Mouse (Mus musculus) neural tube, embryonic 11.5 days (tissue): ENCODE data around the gene Agfg1. TPM values are rescaled to one million over a fixed set of nuclear protein-coding genes. Genes with fewer than 3 reads are reported as not detected.

Source experiments
- ATAC-seq: fragments of 200-750 bp; cut with Nextera tagmentation; 2 replicates; pipeline ENCODE4 v1.8.0; 2017; ENCODE audit warnings: moderate number of reproducible peaks, mild to moderate bottlenecking, moderate TSS enrichment, moderate library complexity; ENCODE audit not compliant: insufficient read depth, low FRiP score, low TSS enrichment
- DNase-seq: peaks from one replicate; pipeline ENCODE4 v3.0.0-alpha.2; 2015; ENCODE audit warnings: low spot score
- H3K27ac ChIP-seq: fragments of 300-500 bp; sonication (generic); 2 replicates; pipeline ENCODE4 v1.5.1; 2014; ENCODE audit warnings: low read depth, mild to moderate bottlenecking, low read length
- H3K27me3 ChIP-seq: fragments of 300-500 bp; sonication (generic); 2 replicates; pipeline ENCODE4 v1.6.1; 2014; ENCODE audit warnings: mild to moderate bottlenecking, low read length, mixed read lengths; ENCODE audit not compliant: control insufficient read depth, insufficient read depth
- H3K36me3 ChIP-seq: fragments of 300-500 bp; sonication (generic); 2 replicates; pipeline ENCODE4 v1.6.1; 2014; ENCODE audit warnings: mild to moderate bottlenecking, low read length, moderate library complexity, mixed read lengths; ENCODE audit not compliant: control insufficient read depth, insufficient read depth
- H3K4me1 ChIP-seq: fragments of 300-500 bp; sonication (generic); 2 replicates; pipeline ENCODE4 v1.6.1; 2014; ENCODE audit warnings: low read length, mixed read lengths; ENCODE audit not compliant: control insufficient read depth, insufficient read depth
- H3K4me2 ChIP-seq: fragments of 300-500 bp; sonication (generic); 2 replicates; pipeline ENCODE4 v1.6.1; 2014; ENCODE audit warnings: low read depth, mild to moderate bottlenecking, moderate library complexity
- H3K4me3 ChIP-seq: fragments of 300-500 bp; sonication (generic); 2 replicates; pipeline ENCODE4 v1.5.1; 2014; ENCODE audit warnings: low read depth, low read length
- H3K9ac ChIP-seq: fragments of 300-500 bp; sonication (generic); 2 replicates; pipeline ENCODE4 v1.6.1; 2014; ENCODE audit warnings: mild to moderate bottlenecking, low read length
- H3K9me3 ChIP-seq: fragments of 300-500 bp; sonication (generic); 2 replicates; pipeline ENCODE4 v1.6.1; 2016; ENCODE audit warnings: low read length; ENCODE audit not compliant: control insufficient read depth
- WGBS: fragments of 180-500 bp; shearing (Covaris S2); extraction: QIAGEN DNeasy Blood & Tissue Kit; methylation state at CpG from one replicate; pipeline ENCODE4 v1.1.7; 2014; 5-methylcytosine and 5-hydroxymethylcytosine counted together
- polyA plus RNA-seq: library from polyadenylated mRNA; unstranded; fragments of >200 nt; fragmentation: Nextera tagmentation; extraction: Ambion mirVana; gene quantifications from 2 replicates; pipeline ENCODE4 v1.2.1, GENCODE M21; 2014

Gene Agfg1
- polyA plus RNA-seq, 1 experiment from 2014 or later = 58.4 TPM

DNA sequence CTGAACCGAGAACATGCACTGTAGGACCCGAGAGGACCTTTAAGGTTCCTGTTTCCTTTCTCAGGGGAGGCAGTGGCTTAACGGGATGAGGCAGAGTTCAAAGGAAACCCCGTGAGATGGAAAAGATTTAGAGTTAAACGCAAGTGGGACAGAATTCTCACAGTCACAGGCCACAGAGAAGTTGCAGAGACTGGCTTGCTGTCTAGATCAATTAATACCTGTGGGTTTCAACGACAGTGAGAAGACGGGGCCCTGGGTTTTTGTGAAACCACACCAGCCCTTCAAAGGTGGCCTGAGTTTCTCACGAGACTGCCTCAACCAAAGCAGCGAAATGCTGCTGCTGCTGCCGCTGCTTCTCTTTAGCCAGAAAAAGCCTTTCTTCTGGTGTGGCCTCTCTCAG lies 19.9 kb upstream of the Agfg1 start:
- DNase-seq (no peak), ATAC-seq (no peak)
- no peaks in the 10 kb centered on the region for H3K4me1 ChIP-seq
- H3K4me2 ChIP-seq = no peak overlapping the region
- H3K9me3 ChIP-seq = no peaks in the 10 kb centered on the region
- 77% methylated on average over 10 of the region's 10 CpGs for WGBS
- no peak overlapping the region for H3K9ac ChIP-seq
- no peaks in the 10 kb centered on the region for H3K27me3 ChIP-seq
- no peak overlapping the region for H3K4me3 ChIP-seq
- no peaks in the 10 kb centered on the region for H3K36me3 ChIP-seq
- H3K27ac ChIP-seq = no peak overlapping the region

DNA sequence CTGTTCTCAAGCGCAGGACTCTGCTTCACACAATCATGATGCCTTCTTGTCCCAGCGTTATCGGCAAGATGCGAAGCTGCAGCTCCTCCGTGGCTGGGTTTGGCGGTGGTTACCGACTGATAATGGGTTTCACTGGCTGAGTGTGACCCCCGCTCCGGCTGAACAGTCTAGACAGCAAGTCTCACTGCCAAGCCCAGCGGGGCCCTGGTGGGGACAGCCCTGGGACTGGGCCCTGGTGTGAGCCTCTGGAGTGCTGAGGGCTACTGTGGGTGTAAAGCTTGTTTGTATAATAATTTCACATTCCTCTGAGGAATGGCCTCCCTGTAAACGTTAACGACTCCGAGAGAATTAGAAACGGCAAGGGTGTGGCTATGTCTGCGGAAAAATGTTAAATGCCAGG lies 19.1 kb upstream of the Agfg1 start:
- Histone ChIP-seq H3K9me3 (no peaks in the 10 kb centered on the region), H3K9ac (no peak overlapping the region), H3K27me3 (no peaks in the 10 kb centered on the region), H3K27ac (no peak overlapping the region), H3K4me1 (no peaks in the 10 kb centered on the region), H3K4me2 (no peak overlapping the region), H3K4me3 (no peak overlapping the region), H3K36me3 (no peaks in the 10 kb centered on the region)
- DNase-seq (no peak), ATAC-seq (no peak)
- 75% methylated on average over 15 of the region's 15 CpGs for WGBS

DNA sequence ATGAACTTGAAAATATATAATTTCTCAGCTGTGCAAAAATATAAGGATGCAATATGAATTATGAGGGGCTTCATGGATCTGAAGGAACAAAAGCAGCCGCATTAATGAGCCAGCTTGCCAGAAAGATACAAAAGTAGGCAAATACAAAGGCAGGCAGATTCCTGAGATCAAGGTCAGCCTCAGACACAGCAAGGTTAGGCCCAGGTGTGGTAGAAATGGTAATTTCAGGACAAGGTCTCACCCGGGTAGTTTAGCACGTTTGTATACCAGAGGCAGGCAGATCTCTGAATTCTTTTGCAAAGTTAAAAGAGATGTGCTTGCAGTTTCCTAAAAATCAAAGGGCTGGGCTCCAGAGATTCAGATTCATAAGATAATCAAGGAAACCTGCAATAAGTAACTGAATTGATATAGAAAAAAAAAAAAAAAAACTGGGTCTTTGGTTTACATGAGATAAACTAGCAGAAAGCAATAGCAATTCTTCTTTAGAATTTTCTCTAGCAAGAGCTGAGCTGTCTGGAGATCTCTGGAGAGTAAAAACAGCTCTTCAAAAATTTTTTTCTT lies 18.6 kb upstream of the Agfg1 start:
- H3K4me1 ChIP-seq = no peaks in the 10 kb centered on the region
- ATAC-seq = no peak
- no peak overlapping the region for H3K4me3 ChIP-seq
- H3K9me3 ChIP-seq = no peaks in the 10 kb centered on the region
- no peaks in the 10 kb centered on the region for H3K27me3 ChIP-seq
- no peak overlapping the region for H3K4me2 ChIP-seq
- H3K36me3 ChIP-seq = no peaks in the 10 kb centered on the region
- no peak overlapping the region for H3K9ac ChIP-seq
- DNase-seq = no peak
- WGBS = 81% methylated on average over 3 of the region's 3 CpGs
- no peak overlapping the region for H3K27ac ChIP-seq

DNA sequence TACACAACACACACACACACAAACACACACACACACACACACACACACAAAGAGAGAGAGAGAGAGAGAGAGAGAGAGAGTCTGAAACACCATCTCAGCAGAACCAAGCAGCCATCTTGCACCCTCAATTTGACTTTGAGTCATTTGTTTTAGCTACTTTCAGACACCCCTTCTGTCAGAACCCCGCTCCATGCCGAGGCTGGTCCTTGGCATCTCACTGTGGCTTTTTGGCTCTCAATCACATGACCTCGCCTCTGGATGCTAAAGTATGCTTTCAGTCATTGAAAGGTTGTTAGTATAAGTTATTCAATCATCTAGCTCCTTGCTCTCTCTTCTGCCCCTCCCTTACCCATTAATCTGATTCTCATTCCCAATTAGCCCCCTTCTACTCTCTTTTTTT lies 17.4 kb upstream of the Agfg1 start:
- Histone ChIP-seq H3K4me2 (no peak overlapping the region), H3K9ac (no peak overlapping the region), H3K36me3 (no peaks in the 10 kb centered on the region), H3K4me1 (no peaks in the 10 kb centered on the region), H3K27ac (no peak overlapping the region), H3K27me3 (no peaks in the 10 kb centered on the region), H3K4me3 (no peak overlapping the region), H3K9me3 (no peaks in the 10 kb centered on the region)
- DNase-seq (no peak), ATAC-seq (no peak)
- WGBS = 94% methylated on average over 3 of the region's 3 CpGs

DNA sequence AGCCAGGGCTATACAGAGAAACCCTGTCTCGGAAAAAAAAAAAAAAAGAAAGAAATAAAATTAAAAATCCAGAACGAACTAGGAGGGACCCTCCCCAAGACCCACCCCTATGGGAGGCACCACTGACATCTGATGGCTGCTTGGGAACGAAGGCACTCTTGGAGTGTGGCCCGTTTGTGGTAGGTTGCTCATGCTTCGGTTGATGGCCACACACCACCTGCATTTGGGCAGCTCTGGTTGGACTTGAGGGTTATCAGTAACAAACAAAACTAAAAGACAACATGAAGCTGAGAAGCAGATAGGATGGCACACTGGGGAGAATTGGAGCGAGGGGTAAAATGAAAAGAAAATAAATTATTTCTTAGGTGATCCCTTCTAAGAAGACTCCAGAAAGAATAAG lies 15.1 kb upstream of the Agfg1 start:
- Histone ChIP-seq H3K27me3 (no peaks in the 10 kb centered on the region), H3K27ac (no peak overlapping the region), H3K36me3 (no peaks in the 10 kb centered on the region), H3K9me3 (no peaks in the 10 kb centered on the region), H3K9ac (no peak overlapping the region), H3K4me2 (no peak overlapping the region), H3K4me3 (no peak overlapping the region), H3K4me1 (no peaks in the 10 kb centered on the region)
- ATAC-seq = no peak
- 86% methylated on average over 6 of the region's 6 CpGs for WGBS
- DNase-seq = no peak

DNA sequence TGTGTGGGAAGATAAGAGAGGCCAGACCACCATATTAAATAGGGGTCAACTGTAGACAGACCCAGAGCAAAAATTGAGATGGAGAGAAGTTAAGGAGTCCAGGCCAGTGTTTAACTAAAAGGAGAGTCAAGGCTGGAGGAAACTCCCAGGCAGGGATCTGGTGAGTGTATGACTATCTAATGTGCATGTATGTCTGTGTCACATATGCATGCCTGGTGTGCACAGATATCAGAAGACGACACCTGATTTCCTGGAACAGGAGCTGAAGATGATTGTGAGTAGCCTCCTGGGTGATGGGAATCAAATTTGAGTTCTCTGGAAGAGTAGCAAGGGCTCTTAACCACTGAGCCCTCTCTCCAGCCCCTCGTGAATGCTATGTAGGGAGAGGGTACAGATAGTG lies 14.0 kb upstream of the Agfg1 start:
- Histone ChIP-seq H3K9ac (no peak overlapping the region), H3K4me3 (no peak overlapping the region), H3K27me3 (no peaks in the 10 kb centered on the region), H3K4me1 (no peaks in the 10 kb centered on the region), H3K4me2 (no peak overlapping the region), H3K9me3 (no peaks in the 10 kb centered on the region), H3K27ac (no peak overlapping the region), H3K36me3 (no peaks in the 10 kb centered on the region)
- 88% methylated on average over 2 of the region's 2 CpGs for WGBS
- ATAC-seq (no peak), DNase-seq (no peak)

DNA sequence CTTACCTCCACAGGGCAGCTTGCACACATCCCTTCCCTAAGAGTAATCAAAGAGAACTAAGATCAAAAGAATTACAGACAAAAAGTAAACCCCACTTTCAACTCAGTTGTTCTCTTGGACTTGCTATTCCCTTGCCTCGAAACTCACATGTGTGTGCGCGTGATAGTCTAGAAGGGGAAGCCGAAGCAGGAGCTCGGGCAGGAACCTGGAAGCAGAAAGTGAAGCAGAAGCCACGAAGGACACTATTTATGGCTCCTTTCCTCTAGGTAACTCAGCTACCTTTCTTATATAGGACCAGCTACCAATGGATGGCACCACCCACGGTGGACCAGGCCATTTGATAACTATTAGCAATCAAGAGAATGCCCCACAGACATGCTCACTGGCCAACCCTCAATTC lies 13.5 kb upstream of the Agfg1 start:
- no peak overlapping the region for H3K9ac ChIP-seq

DNA sequence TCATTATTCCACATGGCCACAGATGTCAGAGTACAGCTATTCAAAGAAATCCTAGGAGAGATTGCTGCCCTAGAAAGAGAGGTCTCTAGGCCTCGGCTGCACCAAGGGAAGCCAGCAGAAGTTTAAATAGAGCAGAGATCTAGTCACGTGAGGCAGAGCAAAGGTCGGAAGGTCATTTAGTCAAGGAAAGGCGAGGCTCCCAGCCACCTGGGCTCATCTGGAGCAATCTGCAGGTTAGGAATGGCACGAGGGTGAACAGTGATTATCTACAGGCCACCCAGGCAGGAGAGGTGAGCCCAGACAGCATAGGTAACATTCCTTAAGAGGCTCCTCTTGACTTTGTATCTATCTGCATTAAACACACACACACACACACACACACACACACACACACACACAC lies 12.4 kb upstream of the Agfg1 start:
- DNase-seq = no peak

More for the DNA sequence above, 13.5 kb upstream of the Agfg1 start:
- Histone ChIP-seq H3K27me3 (no peaks in the 10 kb centered on the region), H3K4me2 (no peak overlapping the region), H3K36me3 (no peaks in the 10 kb centered on the region), H3K9me3 (no peaks in the 10 kb centered on the region), H3K4me1 (no peaks in the 10 kb centered on the region), H3K4me3 (no peak overlapping the region), H3K27ac (no peak overlapping the region)
- ATAC-seq (no peak), DNase-seq (no peak)
- 93% methylated on average over 7 of the region's 7 CpGs for WGBS

DNA sequence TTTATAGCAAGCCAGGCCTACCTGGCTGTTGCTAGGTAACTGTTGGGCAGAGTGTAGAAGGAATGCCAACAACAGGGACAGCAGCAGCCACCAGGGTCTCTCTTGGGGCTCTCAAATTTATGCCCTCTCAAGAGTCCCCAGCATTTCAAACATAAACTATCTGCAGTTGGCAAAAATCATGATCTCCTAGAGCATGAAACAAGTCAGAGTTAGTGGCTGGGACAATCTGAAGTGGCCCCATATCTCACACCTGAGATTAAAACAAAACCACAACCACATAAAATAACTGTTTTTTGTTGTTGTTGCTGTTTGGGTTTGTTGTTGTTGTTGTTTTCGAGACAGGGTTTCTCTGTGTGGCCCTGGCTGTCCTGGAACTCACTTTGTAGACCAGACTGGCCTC lies 8.5 kb upstream of the Agfg1 start:
- H3K4me2 ChIP-seq = no peak overlapping the region
- DNase-seq (no peak), ATAC-seq (no peak)
- H3K9me3 ChIP-seq = no peaks in the 10 kb centered on the region
- no peaks in the 10 kb centered on the region for H3K36me3 ChIP-seq
- no peak overlapping the region for H3K27ac ChIP-seq
- WGBS = 90% methylated on average over 1 of the region's 1 CpGs
- no peaks in the 10 kb centered on the region for H3K27me3 ChIP-seq
- no peaks in the 10 kb centered on the region for H3K4me1 ChIP-seq
- no peak overlapping the region for H3K9ac ChIP-seq
- no peak overlapping the region for H3K4me3 ChIP-seq

More for the DNA sequence above, 12.4 kb upstream of the Agfg1 start:
- no peak for ATAC-seq
- no peak overlapping the region for H3K9ac ChIP-seq
- no peak overlapping the region for H3K27ac ChIP-seq
- H3K27me3 ChIP-seq = no peaks in the 10 kb centered on the region
- no peak overlapping the region for H3K4me2 ChIP-seq
- H3K9me3 ChIP-seq = no peaks in the 10 kb centered on the region
- H3K4me3 ChIP-seq = no peak overlapping the region
- H3K36me3 ChIP-seq = no peaks in the 10 kb centered on the region
- no peaks in the 10 kb centered on the region for H3K4me1 ChIP-seq
- 52% methylated on average over 5 of the region's 5 CpGs for WGBS
